Mouse (Mus musculus): ENCODE measurements around the gene Trio. TPM values are rescaled to one million over a fixed set of nuclear protein-coding genes. Genes with fewer than 3 reads are reported as not detected.
A peak's percentile ranks its signal among the peaks of the same experiment; 100 is the strongest.

The Trio gene
- polyA plus RNA-seq, 1 experiment from 2014 or later, result 36.2 TPM

DNA sequence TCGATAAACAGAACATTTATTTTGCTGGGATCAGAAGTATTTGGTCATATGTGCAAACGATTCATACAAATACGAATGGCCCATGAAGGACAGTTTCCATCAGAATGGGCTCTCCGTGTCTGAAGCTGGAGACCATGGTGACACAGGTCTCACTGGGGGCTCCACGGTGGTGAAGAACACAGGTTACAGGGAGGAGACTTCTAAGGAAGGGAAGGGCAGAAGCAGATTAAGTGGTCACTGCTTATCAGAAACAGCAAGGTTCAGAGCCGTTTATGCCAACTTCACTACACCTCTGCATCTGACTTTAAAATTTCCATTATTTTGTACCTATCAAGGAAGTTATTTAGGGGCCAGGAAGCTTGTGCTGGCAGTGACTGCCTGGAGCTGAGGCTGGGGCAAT, 161.3 kb downstream of the Trio start:
- no peak for ATAC-seq (ENCODE audit: low FRiP score, low read depth)
- 0 out of 2 replicates have a peak, but pooled peaks cover 6% of the 10 kb centered on the region for H3K4me1 ChIP-seq (replicated peaks)
- WGBS, result 94% methylated on average over 6 of the region's 6 CpGs
- no peak overlapping the region for H3K4me3 ChIP-seq
- no peaks in the 10 kb centered on the region for H3K27me3 ChIP-seq
- no peak overlapping the region for H3K4me2 ChIP-seq
- no peak overlapping the region for H3K27ac ChIP-seq (replicated peaks)
- no peaks in the 10 kb centered on the region for H3K9me3 ChIP-seq
- no peak overlapping the region for H3K9ac ChIP-seq
- peaks cover 19% of the 10 kb centered on the region for H3K36me3 ChIP-seq

DNA sequence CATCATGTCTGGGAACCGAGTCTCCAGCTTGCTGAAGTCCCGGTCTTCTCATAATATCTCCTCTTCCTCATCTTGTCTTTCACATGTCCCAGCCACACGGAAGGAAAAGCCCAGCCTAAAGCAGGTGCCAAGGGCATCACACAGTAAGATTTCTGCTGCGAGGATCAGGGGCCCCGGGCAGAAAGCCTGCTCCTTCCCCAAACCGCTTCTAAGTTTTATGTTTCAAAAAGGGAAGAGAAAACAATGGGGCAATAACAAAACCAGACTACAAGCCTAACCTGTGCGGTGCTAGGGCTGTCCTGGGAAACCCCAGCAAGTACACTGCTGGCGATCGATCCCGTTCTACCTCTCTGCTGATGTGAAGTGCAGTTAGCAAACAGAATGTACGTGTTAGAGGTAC, 162.7 kb downstream of the Trio start:
- WGBS, result 92% methylated on average over 11 of the region's 11 CpGs
- Histone ChIP-seq H3K9me3 (no peaks in the 10 kb centered on the region), H3K36me3 (peaks cover 13% of the 10 kb centered on the region), H3K4me2 (no peak overlapping the region), H3K27me3 (no peaks in the 10 kb centered on the region), H3K27ac (replicated peaks) (no peak overlapping the region), H3K4me1 (replicated peaks) (0 out of 2 replicates have a peak, but pooled peaks cover 9% of the 10 kb centered on the region), H3K4me3 (no peak overlapping the region), H3K9ac (no peak overlapping the region)
- ATAC-seq (ENCODE audit: low FRiP score, low read depth), result no peak

GRCm38 (mm10) chr15:27860439-27860838, 165.2 kb downstream of the Trio start:
- Histone ChIP-seq H3K9me3 (no peaks in the 10 kb centered on the region), H3K36me3 (peaks cover 11% of the 10 kb centered on the region), H3K27ac (replicated peaks) (no peak overlapping the region), H3K9ac (no peak overlapping the region), H3K4me1 (replicated peaks) (0 out of 2 replicates have a peak, but pooled peaks cover 8% of the 10 kb centered on the region), H3K27me3 (no peaks in the 10 kb centered on the region), H3K4me2 (no peak overlapping the region), H3K4me3 (no peak overlapping the region)
- ATAC-seq (ENCODE audit: low FRiP score, low read depth), result no peak
- WGBS, result 86% methylated on average over 14 of the region's 14 CpGs

DNA sequence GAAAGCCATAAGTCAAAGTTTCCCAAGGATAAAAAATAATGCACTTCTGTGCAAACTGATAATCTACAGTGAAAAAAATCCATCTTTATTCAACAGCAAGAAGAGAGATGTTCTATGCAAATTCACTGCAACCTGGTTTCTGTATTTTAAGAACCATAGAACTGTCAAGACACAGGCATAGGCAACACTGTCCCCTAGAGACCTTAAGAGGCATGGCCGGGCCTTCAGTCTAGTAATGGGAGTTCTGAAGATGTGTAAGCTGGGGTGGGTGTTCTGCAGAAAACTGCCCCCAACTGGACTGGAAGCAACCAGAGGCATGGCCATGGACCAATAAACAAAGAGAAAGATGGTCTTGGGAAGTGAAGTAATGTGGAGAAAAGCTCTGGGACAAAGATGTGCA, 166.1 kb downstream of the Trio start:
- Histone ChIP-seq H3K9me3 (no peaks in the 10 kb centered on the region), H3K27me3 (no peaks in the 10 kb centered on the region), H3K4me1 (replicated peaks) (0 out of 2 replicates have a peak, but pooled peaks cover 8% of the 10 kb centered on the region), H3K4me2 (no peak overlapping the region), H3K4me3 (no peak overlapping the region), H3K27ac (replicated peaks) (no peak overlapping the region), H3K9ac (no peak overlapping the region), H3K36me3 (peaks cover 11% of the 10 kb centered on the region)
- 87% methylated on average over 1 of the region's 1 CpGs for WGBS
- ATAC-seq (ENCODE audit: low FRiP score, low read depth), result no peak

GRCm38 (mm10) chr15:27859115-27859514, 166.5 kb downstream of the Trio start:
- no peak for ATAC-seq (ENCODE audit: low FRiP score, low read depth)
- Histone ChIP-seq H3K27ac (replicated peaks) (no peak overlapping the region), H3K4me2 (no peak overlapping the region), H3K9ac (no peak overlapping the region), H3K4me3 (no peak overlapping the region), H3K27me3 (no peaks in the 10 kb centered on the region), H3K4me1 (replicated peaks) (0 out of 2 replicates have a peak, but pooled peaks cover 8% of the 10 kb centered on the region), H3K9me3 (no peaks in the 10 kb centered on the region), H3K36me3 (peaks cover 13% of the 10 kb centered on the region)
- WGBS, result 81% methylated on average over 6 of the region's 6 CpGs

DNA sequence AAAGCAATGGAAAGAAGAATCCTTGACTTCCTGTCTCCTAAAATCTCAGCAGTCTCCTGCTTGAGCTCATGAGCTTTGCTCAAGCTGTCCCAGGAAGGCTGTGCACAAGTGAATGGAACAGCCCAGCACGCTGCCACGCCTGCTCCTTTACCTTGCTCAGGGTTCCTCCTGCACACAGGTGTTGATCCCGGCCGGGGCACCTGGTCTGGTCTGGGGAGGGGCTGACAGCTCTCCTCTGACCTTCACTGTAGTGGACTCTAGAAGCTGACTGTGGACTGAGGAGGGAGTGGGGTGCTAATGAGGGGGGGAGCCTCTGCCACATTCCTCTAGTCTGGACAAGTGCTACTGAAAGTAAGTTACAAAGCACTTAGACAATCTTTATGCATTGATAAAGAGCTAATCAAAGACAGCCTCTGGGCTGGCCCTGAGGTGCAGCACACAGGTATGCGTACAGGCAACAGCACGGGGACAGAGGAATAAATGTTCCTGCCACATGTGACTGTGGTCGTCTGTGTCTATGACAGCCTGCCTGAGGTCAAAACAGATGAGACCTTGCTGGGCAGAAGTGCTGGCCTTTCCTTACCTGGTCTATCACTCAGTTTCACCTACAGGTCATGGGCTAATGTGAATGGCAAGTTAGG, 167.3 kb downstream of the Trio start:
- H3K4me3 ChIP-seq, result no peak overlapping the region
- H3K27ac ChIP-seq (replicated peaks), result no peak overlapping the region
- WGBS, result 88% methylated on average over 7 of the region's 7 CpGs
- no peak for ATAC-seq (ENCODE audit: low FRiP score, low read depth)
- H3K36me3 ChIP-seq, result peaks cover 21% of the 10 kb centered on the region
- H3K27me3 ChIP-seq, result no peaks in the 10 kb centered on the region
- H3K4me1 ChIP-seq (replicated peaks), result 0 out of 2 replicates have a peak, but pooled peaks cover 8% of the 10 kb centered on the region
- H3K9me3 ChIP-seq, result no peaks in the 10 kb centered on the region
- no peak overlapping the region for H3K9ac ChIP-seq
- no peak overlapping the region for H3K4me2 ChIP-seq

DNA sequence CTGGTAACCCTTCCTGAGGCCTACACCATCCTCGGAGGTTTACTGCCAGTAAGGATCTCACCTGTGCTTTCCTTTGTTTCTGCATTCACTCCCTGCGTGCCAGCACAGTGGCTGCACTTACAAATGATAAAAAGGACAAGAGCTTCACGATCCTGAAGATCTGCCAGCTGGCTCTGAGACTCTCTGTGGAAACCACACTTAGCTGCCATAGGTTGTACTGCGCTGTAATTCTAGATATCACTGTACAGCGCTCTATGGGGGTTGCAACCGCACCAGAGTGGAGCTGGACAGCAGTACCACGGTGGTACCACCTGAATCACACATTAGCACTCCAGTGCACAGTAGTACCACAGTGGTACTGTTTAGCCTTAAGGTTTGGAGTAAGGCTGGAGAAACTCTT, 168.4 kb downstream of the Trio start:
- WGBS, result 82% methylated on average over 7 of the region's 7 CpGs

DNA sequence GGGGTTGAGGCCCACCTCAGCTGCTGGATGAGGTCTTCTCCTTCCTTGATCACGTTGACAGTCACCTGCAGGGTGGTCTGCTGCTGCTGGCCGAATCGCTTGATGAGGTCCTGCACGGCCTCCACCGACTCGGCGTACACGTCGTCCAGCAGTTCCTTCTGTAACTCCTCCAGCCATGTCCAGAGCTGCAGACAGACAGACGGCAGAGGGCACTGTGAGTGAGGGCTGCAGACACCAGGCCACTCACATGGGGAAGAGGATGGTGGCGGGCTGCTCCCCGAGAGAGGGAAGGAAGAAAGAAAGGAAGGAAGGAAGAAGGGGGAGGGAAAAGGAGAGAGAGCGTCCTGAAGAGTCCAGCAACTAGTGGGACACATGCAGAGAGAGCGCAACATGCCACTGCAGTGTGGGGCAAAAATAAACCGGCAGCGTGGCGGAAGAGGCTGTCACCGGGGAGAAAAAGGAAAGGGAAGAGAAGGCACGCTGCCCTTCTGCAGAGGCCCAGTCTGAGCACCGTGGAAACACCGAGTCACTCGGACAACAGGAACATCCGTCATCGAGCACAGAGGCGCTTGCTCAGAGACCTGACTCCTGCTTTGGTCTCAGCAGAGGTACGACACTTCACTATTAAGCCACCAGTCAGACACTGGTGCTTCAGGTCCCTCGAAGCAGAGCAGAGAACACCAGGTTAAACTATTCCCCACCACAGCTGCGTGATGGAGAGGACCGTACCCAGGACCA, 169.4 kb downstream of the Trio start:
- peak overlapping the region; percentile 10; the same call in 1 of the 2 replicates for H3K27ac ChIP-seq (replicated peaks)
- 0 out of 2 replicates have a peak, but pooled peaks cover 8% of the 10 kb centered on the region for H3K4me1 ChIP-seq (replicated peaks)
- H3K4me2 ChIP-seq, result no peak overlapping the region
- no peak overlapping the region for H3K9ac ChIP-seq
- no peak for ATAC-seq (ENCODE audit: low FRiP score, low read depth)
- no peak overlapping the region for H3K4me3 ChIP-seq
- no peaks in the 10 kb centered on the region for H3K27me3 ChIP-seq
- H3K36me3 ChIP-seq, result peaks cover 35% of the 10 kb centered on the region
- H3K9me3 ChIP-seq, result no peaks in the 10 kb centered on the region
- 58% methylated on average over 29 of the region's 29 CpGs for WGBS

More for the DNA sequence above, 168.4 kb downstream of the Trio start:
- ATAC-seq (ENCODE audit: low FRiP score, low read depth), result no peak
- H3K9ac ChIP-seq, result no peak overlapping the region
- no peak overlapping the region; the same call in 1 of the 2 replicates for H3K27ac ChIP-seq (replicated peaks)
- no peak overlapping the region for H3K4me2 ChIP-seq
- peaks cover 27% of the 10 kb centered on the region for H3K36me3 ChIP-seq
- H3K9me3 ChIP-seq, result no peaks in the 10 kb centered on the region
- no peaks in the 10 kb centered on the region for H3K27me3 ChIP-seq
- H3K4me3 ChIP-seq, result no peak overlapping the region
- H3K4me1 ChIP-seq (replicated peaks), result 0 out of 2 replicates have a peak, but pooled peaks cover 8% of the 10 kb centered on the region

DNA sequence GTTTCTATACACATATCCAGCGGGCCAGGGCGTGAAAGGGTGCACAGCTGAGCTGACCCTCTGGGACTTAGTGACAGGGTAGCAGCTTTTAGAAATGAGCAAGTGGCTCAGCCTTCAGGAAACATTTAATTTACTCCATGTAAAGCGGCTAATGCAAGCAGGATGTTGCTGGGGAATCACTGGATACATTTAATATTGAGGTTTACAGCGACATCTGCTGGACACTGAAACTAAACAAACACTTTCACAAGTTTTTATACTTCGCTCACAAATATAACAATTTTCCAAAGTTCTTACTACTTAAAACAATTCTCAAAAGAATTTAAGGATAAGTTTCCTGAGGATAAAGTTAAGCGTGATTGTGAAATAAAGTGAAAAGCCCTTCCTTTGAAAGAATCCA, 174.3 kb downstream of the Trio start:
- Histone ChIP-seq H3K27ac (replicated peaks) (0 out of 2 replicates have a peak overlapping the region, but pooled peaks have one; percentile 36), H3K36me3 (peaks cover 67% of the 10 kb centered on the region), H3K4me2 (no peak overlapping the region), H3K4me3 (no peak overlapping the region), H3K9ac (no peak overlapping the region), H3K4me1 (replicated peaks) (0 out of 2 replicates have a peak, but pooled peaks cover 1% of the 10 kb centered on the region), H3K27me3 (no peaks in the 10 kb centered on the region), H3K9me3 (no peaks in the 10 kb centered on the region)
- WGBS, result 78% methylated on average over 6 of the region's 6 CpGs
- ATAC-seq (ENCODE audit: low FRiP score, low read depth), result no peak

DNA sequence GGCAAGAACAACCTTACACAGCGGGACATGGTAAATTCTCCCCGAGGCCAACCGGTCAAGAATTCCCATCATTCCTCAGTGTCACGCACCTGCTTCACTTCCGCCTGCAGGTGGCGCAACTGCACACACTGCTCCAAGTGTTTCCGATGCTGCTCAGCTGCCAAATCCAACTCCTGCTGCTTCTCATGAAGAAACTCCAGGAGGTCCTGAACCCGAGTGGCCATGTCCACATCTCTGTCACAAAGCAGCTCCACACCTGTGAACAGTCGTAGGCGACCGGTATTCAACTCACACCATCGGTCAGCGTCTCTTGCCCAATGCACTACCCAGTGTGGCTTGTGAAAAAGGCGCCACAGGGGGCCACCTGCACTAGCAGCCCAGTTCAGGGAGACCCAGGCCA, 174.7 kb downstream of the Trio start:
- ATAC-seq (ENCODE audit: low FRiP score, low read depth), result peak; percentile 52; the same call in 1 of the 2 replicates
- peaks cover 71% of the 10 kb centered on the region for H3K36me3 ChIP-seq
- H3K4me3 ChIP-seq, result no peak overlapping the region
- no peaks in the 10 kb centered on the region for H3K9me3 ChIP-seq
- WGBS, result 86% methylated on average over 14 of the region's 14 CpGs
- no peak overlapping the region for H3K9ac ChIP-seq
- H3K27ac ChIP-seq (replicated peaks), result 0 out of 2 replicates have a peak overlapping the region, but pooled peaks have one; percentile 36
- no peak overlapping the region for H3K4me2 ChIP-seq
- H3K4me1 ChIP-seq (replicated peaks), result no peaks in the 10 kb centered on the region
- H3K27me3 ChIP-seq, result no peaks in the 10 kb centered on the region

GRCm38 (mm10) chr15:27849910-27850309, 175.7 kb downstream of the Trio start:
- Histone ChIP-seq H3K27ac (replicated peaks) (no peak overlapping the region), H3K27me3 (no peaks in the 10 kb centered on the region), H3K4me3 (no peak overlapping the region), H3K9ac (no peak overlapping the region), H3K4me2 (no peak overlapping the region), H3K4me1 (replicated peaks) (no peaks in the 10 kb centered on the region), H3K36me3 (peaks cover 78% of the 10 kb centered on the region), H3K9me3 (no peaks in the 10 kb centered on the region)
- ATAC-seq (ENCODE audit: low FRiP score, low read depth), result no peak
- 98% methylated on average over 4 of the region's 4 CpGs for WGBS

DNA sequence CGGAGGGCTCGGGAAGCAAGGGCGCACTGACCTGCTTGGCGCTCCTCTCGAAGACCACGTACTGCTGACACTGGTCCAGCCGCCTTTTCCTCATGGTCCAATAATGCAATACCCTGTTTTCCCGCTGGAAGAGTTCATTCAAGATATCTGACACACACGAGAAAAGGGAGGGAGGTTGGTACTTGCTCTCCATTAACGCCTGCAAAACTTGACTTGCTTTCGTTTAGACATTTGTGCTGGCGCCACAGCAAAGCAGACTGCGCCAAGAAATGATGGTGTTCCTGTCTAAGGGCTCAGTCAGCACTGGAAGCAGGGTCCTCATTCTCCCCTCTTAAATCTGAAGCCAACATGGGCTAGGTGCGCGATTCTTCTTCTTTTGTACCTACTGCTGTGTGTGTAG, 184.0 kb downstream of the Trio start:
- Histone ChIP-seq H3K4me2 (no peak overlapping the region), H3K4me3 (no peak overlapping the region), H3K27ac (replicated peaks) (no peak overlapping the region; the same call in 1 of the 2 replicates), H3K36me3 (peaks cover 63% of the 10 kb centered on the region), H3K9me3 (no peaks in the 10 kb centered on the region), H3K4me1 (replicated peaks) (no peaks in the 10 kb centered on the region), H3K9ac (no peak overlapping the region), H3K27me3 (no peaks in the 10 kb centered on the region)
- 89% methylated on average over 15 of the region's 15 CpGs for WGBS
- no peak for ATAC-seq (ENCODE audit: low FRiP score, low read depth)

Data from hindbrain, embryonic 15.5 days (tissue).